In the genomic region with DNA sequence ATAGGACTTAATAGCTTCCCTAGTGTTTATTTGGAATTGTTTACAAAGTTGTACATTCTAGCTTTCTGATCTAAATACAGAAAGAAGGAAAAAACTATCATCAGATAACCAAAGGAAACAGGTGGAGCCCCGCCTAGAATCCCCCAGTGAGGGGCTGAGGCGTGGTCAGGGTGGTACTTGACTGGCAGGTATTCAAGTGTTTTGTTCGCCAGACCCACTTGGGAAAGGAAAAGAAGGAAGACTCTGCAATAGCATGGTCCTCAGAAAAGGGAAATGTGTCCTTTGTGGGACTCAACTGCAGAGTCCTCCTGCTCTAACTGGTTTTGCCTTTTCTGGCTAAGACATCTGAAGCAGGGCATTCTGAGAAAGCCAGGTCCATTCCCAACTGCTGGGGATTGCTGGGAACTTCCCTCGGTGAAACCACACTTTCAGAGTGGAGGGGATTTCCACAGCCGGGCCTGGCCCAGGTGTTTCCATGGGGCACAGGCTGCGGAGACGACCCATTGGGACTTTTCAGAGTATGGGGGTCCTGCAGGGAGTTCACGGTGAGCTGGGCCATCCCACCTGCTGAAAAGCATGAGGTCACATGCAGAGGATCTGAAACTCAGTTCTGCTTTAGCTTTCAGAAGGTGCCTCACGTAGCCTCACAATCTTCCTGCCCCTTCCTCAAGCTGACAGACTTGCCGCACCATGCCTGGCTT, we compare ENCODE assay signal across 8 mouse cellular contexts. TPM values are rescaled to one million over a fixed set of nuclear protein-coding genes. Genes with fewer than 3 reads are reported as not detected.
A peak's percentile ranks its signal among the peaks of the same experiment; 100 is the strongest.
DNase-seq lines count a peak whose midpoint lies in the region; ATAC-seq lines count a peak whose summit lies in the region.

No protein-coding gene starts in this region.

- H3K27me3 ChIP-seq in heart, embryonic 11.5 days (ENCODE audit: control insufficient read depth, insufficient read depth, low read length) = no peaks in the 10 kb centered on the region
- H3K27me3 ChIP-seq in intestine, embryonic 16.5 days (replicated peaks; ENCODE audit: control insufficient read depth, insufficient read depth, low read length) = no peaks in the 10 kb centered on the region

- H3K27ac ChIP-seq in heart, embryonic 11.5 days (ENCODE audit: low read depth, low read length) = no peak overlapping the region; the same call in 1 of the 2 replicates
- H3K27ac ChIP-seq in intestine, embryonic 16.5 days (ENCODE audit: low read length) = peak overlapping the region; percentile 17

- peaks cover 6% of the 10 kb centered on the region; the same call in 1 of the 2 replicates for H3K36me3 ChIP-seq in heart, embryonic 11.5 days (ENCODE audit: control insufficient read depth, insufficient read depth, low read length)
- no peaks in the 10 kb centered on the region for H3K36me3 ChIP-seq in intestine, embryonic 16.5 days (ENCODE audit: control insufficient read depth, insufficient read depth, low read length)

- no peaks in the 10 kb centered on the region for H3K9me3 ChIP-seq in heart, embryonic 11.5 days (replicated peaks; ENCODE audit: control insufficient read depth, low read length)
- H3K9me3 ChIP-seq in intestine, embryonic 16.5 days (ENCODE audit: control insufficient read depth, low read length) = no peaks in the 10 kb centered on the region

- H3K9ac ChIP-seq in heart, embryonic 11.5 days (ENCODE audit: low read depth, low read length) = 0 out of 2 replicates have a peak overlapping the region, but pooled peaks have one; percentile 10
- 0 out of 2 replicates have a peak overlapping the region, but pooled peaks have one; percentile 21 for H3K9ac ChIP-seq in intestine, embryonic 16.5 days (ENCODE audit: low read depth, low read length)

- H3K4me2 ChIP-seq in heart, embryonic 11.5 days = no peak overlapping the region
- H3K4me2 ChIP-seq in intestine, embryonic 16.5 days (ENCODE audit: low read depth, low read length) = no peak overlapping the region

- no peak for DNase-seq in heart, adult 9 months (ENCODE audit: low spot score in 2 of 2)
- DNase-seq in B cell, adult 2 months = peak; percentile 62 to 67
- DNase-seq in naive thymus-derived CD4-positive, alpha-beta T cell, adult 2 months (ENCODE audit: low read depth) = peak; percentile 72
- no peak for DNase-seq in right cerebral cortex, adult 2 months (ENCODE audit: low spot score in 2 of 2)
- no peak for DNase-seq in layer of hippocampus, adult 9-10 months (ENCODE audit: low spot score)

- H3K4me3 ChIP-seq in heart, embryonic 11.5 days (ENCODE audit: low read depth, low read length) = no peak overlapping the region
- no peak overlapping the region for H3K4me3 ChIP-seq in intestine, embryonic 16.5 days (ENCODE audit: low read length)

- WGBS in heart, embryonic 11.5 days (ENCODE audit: insufficient replicate concordance) = 67% methylated on average over 10 of the region's 10 CpGs
- WGBS in intestine, embryonic 16.5 days = 58% methylated on average over 10 of the region's 10 CpGs

- H3K4me1 ChIP-seq in heart, embryonic 11.5 days (ENCODE audit: control insufficient read depth, insufficient read depth, low read length) = peaks cover 41% of the 10 kb centered on the region
- H3K4me1 ChIP-seq in intestine, embryonic 16.5 days (ENCODE audit: control insufficient read depth, insufficient read depth, low read length) = peaks cover 19% of the 10 kb centered on the region

- ATAC-seq in heart, embryonic 11.5 days (replicated peaks; ENCODE audit: insufficient number of reproducible peaks, low FRiP score, low TSS enrichment) = no peak
- no peak for ATAC-seq in intestine, embryonic 16.5 days
- no peak for ATAC-seq in activated CD4-positive, CD25-positive, alpha-beta regulatory T cell, adult 4 months

RNA-seq across cellular contexts. Expression of gene Mob3a, which starts 5.8 kb away (rescaled TPM):
- 38.9 and 39.0 TPM in 2 replicates for polyA plus RNA-seq in heart, embryonic 11.5 days (2014; fragmentation: Nextera tagmentation; extraction: Ambion mirVana)
- polyA plus RNA-seq in intestine, embryonic 16.5 days (2015; fragmentation: Nextera tagmentation; extraction: Ambion mirVana) = 39.8 and 41.8 TPM in 2 replicates
- polyA plus RNA-seq in activated CD4-positive, CD25-positive, alpha-beta regulatory T cell, adult 4 months (2017; shearing (Covaris generic)) = 100 to 1,000 TPM; 212 to 221 TPM

RNA-seq across cellular contexts. Expression of gene Izumo4, which starts 6.0 kb away (rescaled TPM):
- 8.2 and 8.5 TPM in 2 replicates for polyA plus RNA-seq in heart, embryonic 11.5 days (2014; fragmentation: Nextera tagmentation; extraction: Ambion mirVana)
- 18.5 and 25.0 TPM in 2 replicates for polyA plus RNA-seq in intestine, embryonic 16.5 days (2015; fragmentation: Nextera tagmentation; extraction: Ambion mirVana)
- polyA plus RNA-seq in activated CD4-positive, CD25-positive, alpha-beta regulatory T cell, adult 4 months (2017; shearing (Covaris generic)) = 10 to 100 TPM; 80.1 to 96.5 TPM

RNA-seq across cellular contexts. Expression of gene Mknk2, which starts 18.0 kb away (rescaled TPM):
- 62.1 and 68.8 TPM in 2 replicates for polyA plus RNA-seq in heart, embryonic 11.5 days (2014; fragmentation: Nextera tagmentation; extraction: Ambion mirVana)
- 18.3 and 49.9 TPM in 2 replicates for polyA plus RNA-seq in intestine, embryonic 16.5 days (2015; fragmentation: Nextera tagmentation; extraction: Ambion mirVana)
- polyA plus RNA-seq in activated CD4-positive, CD25-positive, alpha-beta regulatory T cell, adult 4 months (2017; shearing (Covaris generic)) = 10 to 100 TPM; 56.1 to 64.2 TPM

RNA-seq across cellular contexts. Expression of gene Btbd2, which starts 39.1 kb away (rescaled TPM):
- polyA plus RNA-seq in heart, embryonic 11.5 days (2014; fragmentation: Nextera tagmentation; extraction: Ambion mirVana) = 37.6 and 47.0 TPM in 2 replicates
- 9.2 and 10.6 TPM in 2 replicates for polyA plus RNA-seq in intestine, embryonic 16.5 days (2015; fragmentation: Nextera tagmentation; extraction: Ambion mirVana)
- 1 to 10 TPM; 5.5 to 6.1 TPM for polyA plus RNA-seq in activated CD4-positive, CD25-positive, alpha-beta regulatory T cell, adult 4 months (2017; shearing (Covaris generic))

RNA-seq across cellular contexts. Expression of gene Ap3d1, which starts 46.1 kb away (rescaled TPM):
- 51.5 and 59.3 TPM in 2 replicates for polyA plus RNA-seq in heart, embryonic 11.5 days (2014; fragmentation: Nextera tagmentation; extraction: Ambion mirVana)
- polyA plus RNA-seq in intestine, embryonic 16.5 days (2015; fragmentation: Nextera tagmentation; extraction: Ambion mirVana) = 57.9 and 58.4 TPM in 2 replicates
- polyA plus RNA-seq in activated CD4-positive, CD25-positive, alpha-beta regulatory T cell, adult 4 months (2017; shearing (Covaris generic)) = 10 to 100 TPM; 22.7 to 24.0 TPM

Comparison
In these comparisons a context has a peak if more than half of its experiments do, and no peak if none do; other contexts are left out.
1. DNase-seq: peak in B cell, adult 2 months (2 of 2) and naive thymus-derived CD4-positive, alpha-beta T cell, adult 2 months (single experiment); none in heart, adult 9 months (0 of 2), right cerebral cortex, adult 2 months (0 of 2) and layer of hippocampus, adult 9-10 months (single experiment).